Mouse (Mus musculus) intestine, embryonic 16.5 days (tissue): Measurements from ENCODE around the gene Mpped1. TPM values are rescaled to one million over a fixed set of nuclear protein-coding genes. Genes with fewer than 3 reads are reported as not detected.

Experiments used
- ATAC-seq: fragments of 200-750 bp; cut with Nextera tagmentation; 2 replicates; pipeline ENCODE4 v1.8.0; 2017; ENCODE audit warnings: moderate TSS enrichment, moderate library complexity
- H3K27ac ChIP-seq: fragments of 300-500 bp; sonication (generic); 2 replicates; pipeline ENCODE4 v1.5.1; 2014; ENCODE audit warnings: mild to moderate bottlenecking, low read length
- H3K27me3 ChIP-seq: fragments of 300-500 bp; sonication (generic); replicated peaks from 2 replicates; pipeline ENCODE4 v1.6.1; 2014; ENCODE audit warnings: low read length, control low read depth, mixed read lengths; ENCODE audit not compliant: control insufficient read depth, insufficient read depth
- H3K36me3 ChIP-seq: fragments of 300-500 bp; sonication (generic); 2 replicates; pipeline ENCODE4 v1.6.1; 2014; ENCODE audit warnings: low read length, control low read depth; ENCODE audit not compliant: control insufficient read depth, insufficient read depth
- H3K4me1 ChIP-seq: fragments of 300-500 bp; sonication (generic); 2 replicates; pipeline ENCODE4 v1.6.1; 2014; ENCODE audit warnings: low read length, control low read depth, mixed read lengths; ENCODE audit not compliant: control insufficient read depth, insufficient read depth
- H3K4me2 ChIP-seq: fragments of 300-500 bp; sonication (generic); 2 replicates; pipeline ENCODE4 v1.6.1; 2014; ENCODE audit warnings: low read depth, low read length, control low read depth
- H3K4me3 ChIP-seq: fragments of 300-500 bp; sonication (generic); 2 replicates; pipeline ENCODE4 v1.5.1; 2014; ENCODE audit warnings: mild to moderate bottlenecking, low read length
- H3K9ac ChIP-seq: fragments of 300-500 bp; sonication (generic); 2 replicates; pipeline ENCODE4 v1.6.1; 2014; ENCODE audit warnings: low read depth, low read length
- H3K9me3 ChIP-seq: fragments of 300-500 bp; sonication (generic); 2 replicates; pipeline ENCODE4 v1.6.1; 2016; ENCODE audit warnings: low read length, control low read depth; ENCODE audit not compliant: control insufficient read depth
- WGBS: fragments of 180-500 bp; shearing (Covaris S2); extraction: QIAGEN DNeasy Blood & Tissue Kit; methylation state at CpG from one replicate; pipeline ENCODE4 v1.1.7; 2014; 5-methylcytosine and 5-hydroxymethylcytosine counted together
- polyA plus RNA-seq: library from polyadenylated mRNA; unstranded; fragments of >200 nt; fragmentation: Nextera tagmentation; extraction: Ambion mirVana; gene quantifications from 2 replicates; pipeline ENCODE4 v1.2.1, GENCODE M21; 2015

Gene Mpped1
- polyA plus RNA-seq, 1 experiment from 2014 or later: 0.22 TPM

DNA sequence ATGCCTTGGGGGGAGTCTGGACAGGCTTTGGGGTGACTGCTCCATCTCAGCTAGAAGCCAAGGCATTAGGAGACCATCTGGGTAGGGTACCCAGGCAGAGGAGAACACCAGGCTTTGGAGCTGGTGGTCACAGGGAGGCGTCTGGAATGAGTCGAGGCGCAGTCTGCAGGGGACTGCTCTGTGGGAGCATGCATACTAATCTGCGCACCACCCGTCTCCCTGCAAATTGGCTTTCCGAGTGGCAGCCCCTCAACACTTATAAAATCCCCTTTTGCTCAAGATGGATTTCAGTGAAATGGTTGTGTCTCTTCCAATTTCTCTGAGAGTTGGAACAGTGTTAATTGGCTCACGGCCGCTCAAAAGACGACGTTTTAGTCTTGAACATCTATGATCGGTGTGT lies 2.0 kb downstream of the Mpped1 start:
- no peaks in the 10 kb centered on the region for H3K9me3 ChIP-seq
- no peak for ATAC-seq
- WGBS: 71% methylated on average over 11 of the region's 11 CpGs
- H3K27me3 ChIP-seq: peaks cover 39% of the 10 kb centered on the region
- H3K4me1 ChIP-seq: no peaks in the 10 kb centered on the region
- no peak overlapping the region for H3K27ac ChIP-seq
- H3K36me3 ChIP-seq: no peaks in the 10 kb centered on the region
- H3K4me3 ChIP-seq: no peak overlapping the region
- no peak overlapping the region for H3K9ac ChIP-seq
- H3K4me2 ChIP-seq: no peak overlapping the region

DNA sequence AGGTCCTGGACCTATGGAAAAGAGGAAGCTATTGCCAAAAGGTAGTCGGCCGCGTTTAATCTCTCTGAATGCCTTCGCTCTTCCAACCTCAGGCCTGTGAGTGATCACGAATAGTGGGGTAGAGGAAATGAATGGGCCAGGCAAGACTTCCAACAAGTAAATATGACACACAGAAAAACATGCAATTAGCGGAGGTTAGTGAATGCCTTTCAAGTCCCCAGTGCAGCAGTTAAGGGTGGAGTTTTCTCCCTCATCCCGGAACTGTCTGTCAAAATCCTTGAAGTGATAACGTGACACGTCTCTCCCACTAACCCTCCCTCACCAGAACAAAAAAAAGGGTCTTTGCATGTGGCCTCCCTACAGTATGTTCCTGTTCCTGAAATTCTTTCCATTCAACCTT lies 3.0 kb downstream of the Mpped1 start:
- Histone ChIP-seq H3K27me3 (peaks cover 39% of the 10 kb centered on the region), H3K36me3 (no peaks in the 10 kb centered on the region), H3K9me3 (no peaks in the 10 kb centered on the region), H3K4me1 (no peaks in the 10 kb centered on the region), H3K9ac (no peak overlapping the region), H3K27ac (no peak overlapping the region), H3K4me2 (no peak overlapping the region), H3K4me3 (no peak overlapping the region)
- no peak for ATAC-seq
- WGBS: 68% methylated on average over 9 of the region's 9 CpGs

DNA sequence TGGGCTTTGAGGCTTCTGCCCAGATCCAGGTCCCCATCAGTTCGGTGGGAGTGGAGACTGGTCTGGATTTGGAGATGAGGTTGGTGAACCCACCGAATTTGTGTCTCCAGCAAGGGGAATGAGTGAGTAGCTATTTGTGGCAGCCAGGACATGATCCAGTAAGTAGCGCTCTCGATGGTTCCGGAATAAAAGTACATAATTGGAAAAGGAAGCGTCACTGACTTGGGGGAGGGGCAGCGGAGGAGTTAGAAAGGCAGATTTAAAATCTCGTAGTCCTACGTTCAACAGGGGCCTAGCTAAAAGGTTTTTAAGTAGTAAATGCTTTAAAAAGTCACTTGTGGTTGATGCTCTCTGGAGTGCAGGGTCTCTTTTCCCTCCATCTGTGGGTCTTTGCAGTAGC lies 5.5 kb downstream of the Mpped1 start:
- Histone ChIP-seq H3K27me3 (peaks cover 21% of the 10 kb centered on the region), H3K36me3 (no peaks in the 10 kb centered on the region), H3K4me2 (no peak overlapping the region), H3K9me3 (no peaks in the 10 kb centered on the region), H3K9ac (no peak overlapping the region), H3K4me1 (no peaks in the 10 kb centered on the region), H3K4me3 (no peak overlapping the region), H3K27ac (no peak overlapping the region)
- ATAC-seq: no peak
- 71% methylated on average over 9 of the region's 9 CpGs for WGBS

DNA sequence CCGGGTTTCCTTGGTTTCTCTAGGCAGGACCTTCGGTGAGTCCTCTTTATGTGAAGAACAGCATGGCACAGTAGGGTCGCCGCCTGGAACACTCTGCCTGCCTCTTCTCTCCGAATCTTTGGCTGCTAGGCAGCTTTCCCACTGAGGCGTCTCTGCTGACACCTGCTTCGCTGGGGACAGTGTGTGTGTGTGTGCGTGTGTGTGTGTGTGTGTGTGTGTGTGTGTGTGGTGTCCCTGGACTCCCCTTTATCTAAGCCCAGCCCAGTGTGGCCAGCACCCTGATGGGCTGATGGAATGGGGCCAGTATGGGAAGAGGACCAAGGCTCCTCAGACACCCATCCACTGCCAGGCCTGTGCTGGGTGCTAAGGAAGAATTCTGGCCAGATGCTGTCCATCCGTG lies 9.8 kb downstream of the Mpped1 start:
- no peaks in the 10 kb centered on the region for H3K4me1 ChIP-seq
- no peak overlapping the region for H3K4me2 ChIP-seq
- H3K9me3 ChIP-seq: no peaks in the 10 kb centered on the region
- no peak overlapping the region for H3K4me3 ChIP-seq
- 67% methylated on average over 9 of the region's 9 CpGs for WGBS
- no peak overlapping the region for H3K27ac ChIP-seq
- H3K36me3 ChIP-seq: no peaks in the 10 kb centered on the region
- no peaks in the 10 kb centered on the region for H3K27me3 ChIP-seq
- H3K9ac ChIP-seq: no peak overlapping the region
- no peak for ATAC-seq

DNA sequence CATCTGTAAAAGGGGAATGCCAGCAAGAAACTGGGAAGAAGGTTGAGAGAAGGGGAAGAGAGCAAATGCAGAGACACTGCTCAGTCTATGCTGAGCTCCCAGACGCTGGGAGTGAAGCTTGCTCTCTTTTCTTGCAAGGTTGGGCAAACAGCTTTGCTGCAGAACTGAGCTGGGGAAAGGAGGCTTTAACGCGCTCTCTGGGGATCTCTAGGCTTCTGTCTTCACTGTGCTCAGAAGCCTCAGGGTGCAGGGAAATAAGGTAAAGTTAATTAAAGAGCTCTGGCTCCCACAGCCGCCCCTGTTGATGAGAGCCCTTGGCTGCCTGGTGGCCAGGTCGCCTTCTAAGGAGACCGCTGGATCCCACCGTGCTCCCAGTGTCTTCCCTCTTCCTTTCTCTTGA lies 17.7 kb downstream of the Mpped1 start:
- Histone ChIP-seq H3K9ac (no peak overlapping the region), H3K27me3 (no peaks in the 10 kb centered on the region), H3K4me3 (no peak overlapping the region), H3K36me3 (no peaks in the 10 kb centered on the region), H3K4me1 (no peaks in the 10 kb centered on the region), H3K9me3 (no peaks in the 10 kb centered on the region), H3K4me2 (no peak overlapping the region), H3K27ac (no peak overlapping the region)
- 75% methylated on average over 7 of the region's 7 CpGs for WGBS
- no peak for ATAC-seq

GRCm38 (mm10) chr15:83798964-83799363 lies 19.7 kb downstream of the Mpped1 start:
- Histone ChIP-seq H3K9ac (no peak overlapping the region), H3K27ac (no peak overlapping the region), H3K36me3 (no peaks in the 10 kb centered on the region), H3K4me1 (no peaks in the 10 kb centered on the region), H3K27me3 (no peaks in the 10 kb centered on the region), H3K4me3 (no peak overlapping the region), H3K4me2 (no peak overlapping the region), H3K9me3 (no peaks in the 10 kb centered on the region)
- 79% methylated on average over 11 of the region's 11 CpGs for WGBS
- ATAC-seq: no peak

DNA sequence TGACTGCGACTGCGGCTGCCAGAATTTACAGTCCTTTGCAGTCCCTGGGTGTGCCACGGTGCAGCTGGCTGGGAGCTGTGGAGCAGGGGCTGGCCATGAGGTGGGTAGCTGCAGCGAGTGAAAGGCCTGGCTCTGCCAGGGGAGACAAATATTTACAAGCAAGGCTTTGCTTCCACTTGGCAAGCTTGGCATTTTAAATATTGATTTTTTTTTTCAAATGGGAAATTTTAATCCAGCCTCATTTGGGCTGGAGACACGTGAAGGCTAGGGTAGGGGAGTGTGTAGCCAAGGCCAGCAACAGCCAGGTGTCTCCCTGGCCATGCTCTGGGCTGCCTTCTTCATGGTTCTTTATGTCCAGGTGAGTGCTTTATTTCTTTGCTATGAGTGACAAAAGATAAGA lies 21.7 kb downstream of the Mpped1 start:
- H3K27me3 ChIP-seq: no peaks in the 10 kb centered on the region
- no peaks in the 10 kb centered on the region for H3K4me1 ChIP-seq
- no peak for ATAC-seq
- H3K9me3 ChIP-seq: no peaks in the 10 kb centered on the region
- no peak overlapping the region for H3K9ac ChIP-seq
- WGBS: 57% methylated on average over 5 of the region's 5 CpGs
- H3K4me2 ChIP-seq: no peak overlapping the region
- no peaks in the 10 kb centered on the region for H3K36me3 ChIP-seq
- no peak overlapping the region for H3K4me3 ChIP-seq
- H3K27ac ChIP-seq: no peak overlapping the region

DNA sequence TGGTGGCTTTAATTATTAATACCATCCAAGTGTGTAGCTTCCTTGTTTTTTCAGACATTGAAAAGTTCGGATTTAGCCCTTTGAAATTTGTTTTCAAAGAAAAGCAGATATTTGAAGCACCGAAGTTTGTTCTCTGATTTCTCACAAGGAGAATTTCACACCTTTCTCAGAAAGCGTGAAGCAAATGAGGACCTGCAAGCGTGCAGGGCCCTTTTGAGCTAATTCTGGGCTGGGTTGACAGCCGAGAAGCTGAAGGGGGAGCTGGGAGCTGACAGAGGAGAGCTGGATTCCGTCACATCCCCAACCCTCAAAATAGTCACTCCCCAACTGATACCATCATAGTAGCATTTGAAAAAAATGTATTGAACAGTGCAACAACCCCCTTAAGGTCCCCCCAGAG lies 34.8 kb downstream of the Mpped1 start:
- no peak for ATAC-seq
- 69% methylated on average over 6 of the region's 6 CpGs for WGBS
- no peaks in the 10 kb centered on the region for H3K36me3 ChIP-seq
- no peak overlapping the region for H3K9ac ChIP-seq
- no peaks in the 10 kb centered on the region for H3K4me1 ChIP-seq
- no peak overlapping the region for H3K27ac ChIP-seq
- H3K27me3 ChIP-seq: no peaks in the 10 kb centered on the region
- no peaks in the 10 kb centered on the region for H3K9me3 ChIP-seq
- H3K4me3 ChIP-seq: no peak overlapping the region
- no peak overlapping the region for H3K4me2 ChIP-seq

DNA sequence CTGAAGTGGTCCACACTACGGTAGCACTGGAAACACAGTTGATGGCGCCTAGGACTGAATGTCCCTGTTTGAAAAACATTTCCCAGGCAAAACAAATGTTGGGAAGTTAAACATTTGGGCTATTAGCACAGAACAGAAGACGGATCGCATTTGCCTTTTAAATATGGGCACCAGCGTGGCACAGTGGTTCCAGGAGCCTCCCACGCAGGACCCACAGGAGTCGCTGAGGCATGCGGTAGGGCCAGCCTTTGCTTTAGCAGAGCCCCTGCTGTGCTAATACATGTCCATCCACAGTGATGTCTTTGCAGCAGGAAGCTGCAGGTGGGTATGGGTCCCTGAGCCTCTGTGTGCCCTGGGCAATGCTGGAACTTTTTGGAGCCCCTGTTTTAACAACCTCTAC lies 48.7 kb downstream of the Mpped1 start:
- Histone ChIP-seq H3K4me1 (no peaks in the 10 kb centered on the region), H3K9ac (no peak overlapping the region), H3K9me3 (no peaks in the 10 kb centered on the region), H3K36me3 (no peaks in the 10 kb centered on the region), H3K27me3 (no peaks in the 10 kb centered on the region), H3K4me2 (no peak overlapping the region), H3K27ac (no peak overlapping the region), H3K4me3 (no peak overlapping the region)
- WGBS: 79% methylated on average over 8 of the region's 8 CpGs
- no peak for ATAC-seq

- no peaks in the 10 kb centered on the region for H3K27me3 ChIP-seq
- 71% methylated on average over 13 of the region's 13 CpGs for WGBS
- H3K4me2 ChIP-seq: no peak overlapping the region
- no peaks in the 10 kb centered on the region for H3K36me3 ChIP-seq
- no peak overlapping the region for H3K4me3 ChIP-seq
- no peaks in the 10 kb centered on the region for H3K9me3 ChIP-seq
- H3K4me1 ChIP-seq: no peaks in the 10 kb centered on the region
- ATAC-seq: no peak
- H3K9ac ChIP-seq: no peak overlapping the region
- no peak overlapping the region for H3K27ac ChIP-seq
Observed at GRCm38 (mm10) chr15:83829226-83829625, 50.0 kb downstream of the Mpped1 start.
